Mouse (Mus musculus): ENCODE measurements around the gene Fryl. TPM values are rescaled to one million over a fixed set of nuclear protein-coding genes. Genes with fewer than 3 reads are reported as not detected.
"Not testable (repeated sequence)": the region's sequence is repeated elsewhere in the genome, so short reads cannot be mapped to it uniquely, and the experiment has no call there.

Gene Fryl
- polyA plus RNA-seq, 1 experiment from 2014 or later: 63.2 TPM

GRCm38 (mm10) chr5:73013611-73014287 lies 242.7 kb downstream of the Fryl start:
- DNase-seq (ENCODE audit: low spot score): not testable (repeated sequence)

- not testable (repeated sequence) for DNase-seq (ENCODE audit: low spot score)
These were observed 243.4 kb downstream of the Fryl start for GRCm38 (mm10) chr5:73012884-73013610.

GRCm38 (mm10) chr5:73011806-73012205 lies 244.6 kb downstream of the Fryl start:
- DNase-seq (ENCODE audit: low spot score): not testable (repeated sequence)

- not testable (repeated sequence) for DNase-seq (ENCODE audit: low spot score)
These were observed 248.2 kb downstream of the Fryl start for GRCm38 (mm10) chr5:73008230-73008629.

- no peak for DNase-seq (ENCODE audit: low spot score)
These were observed 248.8 kb downstream of the Fryl start for GRCm38 (mm10) chr5:73007582-73007959.

- no peak for DNase-seq (ENCODE audit: low spot score)
These were observed 249.4 kb downstream of the Fryl start, which contains the start of gene Slc10a4 for GRCm38 (mm10) chr5:73006784-73007581. TSS of gene Slc10a4 (plus strand) at chr5:73006883.

GRCm38 (mm10) chr5:73004046-73004445 lies 252.4 kb downstream of the Fryl start:
- no peak for DNase-seq (ENCODE audit: low spot score)

GRCm38 (mm10) chr5:72998546-72998945 lies 257.9 kb downstream of the Fryl start:
- DNase-seq (ENCODE audit: low spot score): not testable (repeated sequence)

- DNase-seq (ENCODE audit: low spot score): no peak
These were observed 261.0 kb downstream of the Fryl start for GRCm38 (mm10) chr5:72995379-72995778.

GRCm38 (mm10) chr5:72994928-72995327 lies 261.5 kb downstream of the Fryl start:
- DNase-seq (ENCODE audit: low spot score): no peak

GRCm38 (mm10) chr5:72994424-72994823 lies 262.0 kb downstream of the Fryl start:
- no peak for DNase-seq (ENCODE audit: low spot score)

- DNase-seq (ENCODE audit: low spot score): no peak
These were observed 263.9 kb downstream of the Fryl start for GRCm38 (mm10) chr5:72992474-72992873.

- DNase-seq (ENCODE audit: low spot score): no peak
These were observed 266.7 kb downstream of the Fryl start for GRCm38 (mm10) chr5:72989756-72990155.

- DNase-seq (ENCODE audit: low spot score): no peak
These were observed 268.6 kb downstream of the Fryl start for GRCm38 (mm10) chr5:72987786-72988185.

- DNase-seq (ENCODE audit: low spot score): peak; percentile 58
These were observed 272.3 kb downstream of the Fryl start for GRCm38 (mm10) chr5:72984091-72984490.

GRCm38 (mm10) chr5:72976539-72976938 lies 279.9 kb downstream of the Fryl start:
- no peak for DNase-seq (ENCODE audit: low spot score)

- DNase-seq (ENCODE audit: low spot score): no peak
These were observed 280.4 kb downstream of the Fryl start for GRCm38 (mm10) chr5:72975996-72976395.

- no peak for DNase-seq (ENCODE audit: low spot score)
These were observed 281.8 kb downstream of the Fryl start, which contains the start of gene Gm10135 for GRCm38 (mm10) chr5:72974602-72975001. TSS of gene Gm10135 (minus strand) at chr5:72974702.

GRCm38 (mm10) chr5:72972934-72973333 lies 283.5 kb downstream of the Fryl start:
- no peak for DNase-seq (ENCODE audit: low spot score)

GRCm38 (mm10) chr5:72972435-72972834 lies 284.0 kb downstream of the Fryl start:
- no peak for DNase-seq (ENCODE audit: low spot score)
